Mouse (Mus musculus): Measurements from ENCODE around the gene Ccdc106. TPM values are rescaled to one million over a fixed set of nuclear protein-coding genes. Genes with fewer than 3 reads are reported as not detected.

Gene Ccdc106
- total RNA-seq, 1 experiment = 7.5 TPM

- TF ChIP-seq HCFC1 (IDR thresholded peaks at IDR 0.05; ENCODE audit: borderline replicate concordance, insufficient read depth, low read length) = no peak
- no peak for TF ChIP-seq MAFK (IDR thresholded peaks at IDR 0.05; ENCODE audit: insufficient read depth, low read depth, low read length)
- TF ChIP-seq ZC3H11A (IDR thresholded peaks at IDR 0.05; ENCODE audit: borderline replicate concordance, low read depth, low read length) = no peak
- TF ChIP-seq CHD2 (IDR thresholded peaks at IDR 0.05; ENCODE audit: low read depth, low read length) = no peak
- no peak for TF ChIP-seq ZNF384 (IDR thresholded peaks at IDR 0.05; ENCODE audit: low read depth, low read length)
- in situ Hi-C loops (cut with MboI; ENCODE audit: low sequenced_read_pairs in 2 of 2, unreplicated experiment in 2 of 2) = no loop called here
Observed at GRCm38 (mm10) chr7:5083325-5084105, 63.2 kb downstream of the Ccdc106 start.

GRCm38 (mm10) chr7:5085512-5085911 lies 65.2 kb downstream of the Ccdc106 start:
- no peak for DNase-seq (ENCODE audit: low read depth, low spot score)
- TF ChIP-seq ZC3H11A (IDR thresholded peaks at IDR 0.05; ENCODE audit: borderline replicate concordance, low read depth, low read length) (no peak), HCFC1 (IDR thresholded peaks at IDR 0.05; ENCODE audit: borderline replicate concordance, insufficient read depth, low read length) (no peak), MAFK (IDR thresholded peaks at IDR 0.05; ENCODE audit: insufficient read depth, low read depth, low read length) (no peak), ZNF384 (IDR thresholded peaks at IDR 0.05; ENCODE audit: low read depth, low read length) (no peak), CHD2 (IDR thresholded peaks at IDR 0.05; ENCODE audit: low read depth, low read length) (no peak)

More at GRCm38 (mm10) chr7:5083325-5084105, 63.2 kb downstream of the Ccdc106 start:
- H3K4me1 ChIP-seq (ENCODE audit: control insufficient read depth in 2 of 2, insufficient read depth in 2 of 2, low read length in 2 of 2, poor library complexity in 1 of 2) = peaks cover 2% of the 10 kb centered on the region in 2 experiments; a peak in 1 of 4 replicates
- H3K9me3 ChIP-seq (ENCODE audit: control insufficient read depth, insufficient read depth, low read depth, low read length) = no peaks in the 10 kb centered on the region
- H3K27ac ChIP-seq (ENCODE audit: insufficient read depth, low read depth, low read length, poor library complexity, severe bottlenecking) = no peak overlapping the region
- no peak overlapping the region for H3K4me3 ChIP-seq (ENCODE audit: insufficient read depth in 1 of 2, low read depth in 1 of 2, low read length in 2 of 2, poor library complexity in 1 of 2, severe bottlenecking in 1 of 2)
- H3K9ac ChIP-seq (ENCODE audit: insufficient read depth, low read depth, low read length, poor library complexity, severe bottlenecking) = no peak overlapping the region
- no peak for DNase-seq (ENCODE audit: low read depth, low spot score)
- H3K36me3 ChIP-seq (ENCODE audit: control insufficient read depth, insufficient read depth, low read length, poor library complexity, severe bottlenecking) = peaks cover 40% of the 10 kb centered on the region

GRCm38 (mm10) chr7:5086921-5087440 lies 66.6 kb downstream of the Ccdc106 start:
- Histone ChIP-seq H3K4me1 (ENCODE audit: control insufficient read depth in 2 of 2, insufficient read depth in 2 of 2, low read length in 2 of 2, poor library complexity in 1 of 2) (no peaks in the 10 kb centered on the region), H3K36me3 (ENCODE audit: control insufficient read depth, insufficient read depth, low read length, poor library complexity, severe bottlenecking) (peaks cover 48% of the 10 kb centered on the region), H3K9me3 (ENCODE audit: control insufficient read depth, insufficient read depth, low read depth, low read length) (no peaks in the 10 kb centered on the region), H3K9ac (ENCODE audit: insufficient read depth, low read depth, low read length, poor library complexity, severe bottlenecking) (no peak overlapping the region), H3K27ac (ENCODE audit: insufficient read depth, low read depth, low read length, poor library complexity, severe bottlenecking) (no peak overlapping the region), H3K4me3 (ENCODE audit: insufficient read depth in 1 of 2, low read depth in 1 of 2, low read length in 2 of 2, poor library complexity in 1 of 2, severe bottlenecking in 1 of 2) (no peak overlapping the region)
- TF ChIP-seq ZNF384 (IDR thresholded peaks at IDR 0.05; ENCODE audit: low read depth, low read length) (no peak), ZC3H11A (IDR thresholded peaks at IDR 0.05; ENCODE audit: borderline replicate concordance, low read depth, low read length) (no peak), MAFK (IDR thresholded peaks at IDR 0.05; ENCODE audit: insufficient read depth, low read depth, low read length) (no peak), CHD2 (IDR thresholded peaks at IDR 0.05; ENCODE audit: low read depth, low read length) (no peak), HCFC1 (IDR thresholded peaks at IDR 0.05; ENCODE audit: borderline replicate concordance, insufficient read depth, low read length) (no peak)
- no peak for DNase-seq (ENCODE audit: low read depth, low spot score)
- in situ Hi-C loops (cut with MboI; ENCODE audit: low sequenced_read_pairs in 2 of 2, unreplicated experiment in 2 of 2) = no loop called here

More at GRCm38 (mm10) chr7:5085512-5085911, 65.2 kb downstream of the Ccdc106 start:
- H3K4me1 ChIP-seq (ENCODE audit: control insufficient read depth in 2 of 2, insufficient read depth in 2 of 2, low read length in 2 of 2, poor library complexity in 1 of 2) = 0 out of 4 replicates have a peak, but pooled peaks cover 0 to 2% of the 10 kb centered on the region in 2 experiments
- H3K27ac ChIP-seq (ENCODE audit: insufficient read depth, low read depth, low read length, poor library complexity, severe bottlenecking) = no peak overlapping the region
- in situ Hi-C loops (cut with MboI; ENCODE audit: low sequenced_read_pairs in 2 of 2, unreplicated experiment in 2 of 2) = no loop called here
- H3K9me3 ChIP-seq (ENCODE audit: control insufficient read depth, insufficient read depth, low read depth, low read length) = no peaks in the 10 kb centered on the region
- no peak overlapping the region for H3K4me3 ChIP-seq (ENCODE audit: insufficient read depth in 1 of 2, low read depth in 1 of 2, low read length in 2 of 2, poor library complexity in 1 of 2, severe bottlenecking in 1 of 2)
- H3K36me3 ChIP-seq (ENCODE audit: control insufficient read depth, insufficient read depth, low read length, poor library complexity, severe bottlenecking) = peaks cover 44% of the 10 kb centered on the region
- no peak overlapping the region for H3K9ac ChIP-seq (ENCODE audit: insufficient read depth, low read depth, low read length, poor library complexity, severe bottlenecking)

GRCm38 (mm10) chr7:5087886-5088285 lies 67.5 kb downstream of the Ccdc106 start:
- TF ChIP-seq MAFK (IDR thresholded peaks at IDR 0.05; ENCODE audit: insufficient read depth, low read depth, low read length) = no peak
- TF ChIP-seq ZC3H11A (IDR thresholded peaks at IDR 0.05; ENCODE audit: borderline replicate concordance, low read depth, low read length) = no peak
- TF ChIP-seq HCFC1 (IDR thresholded peaks at IDR 0.05; ENCODE audit: borderline replicate concordance, insufficient read depth, low read length) = no peak
- no peak for TF ChIP-seq CHD2 (IDR thresholded peaks at IDR 0.05; ENCODE audit: low read depth, low read length)
- no peak for TF ChIP-seq ZNF384 (IDR thresholded peaks at IDR 0.05; ENCODE audit: low read depth, low read length)

More at GRCm38 (mm10) chr7:5087886-5088285, 67.5 kb downstream of the Ccdc106 start:
- in situ Hi-C loops (cut with MboI; ENCODE audit: low sequenced_read_pairs in 2 of 2, unreplicated experiment in 2 of 2) = no loop called here
- no peak overlapping the region for H3K4me3 ChIP-seq (ENCODE audit: insufficient read depth in 1 of 2, low read depth in 1 of 2, low read length in 2 of 2, poor library complexity in 1 of 2, severe bottlenecking in 1 of 2)
- no peak overlapping the region for H3K27ac ChIP-seq (ENCODE audit: insufficient read depth, low read depth, low read length, poor library complexity, severe bottlenecking)
- no peak overlapping the region for H3K9ac ChIP-seq (ENCODE audit: insufficient read depth, low read depth, low read length, poor library complexity, severe bottlenecking)
- no peaks in the 10 kb centered on the region for H3K9me3 ChIP-seq (ENCODE audit: control insufficient read depth, insufficient read depth, low read depth, low read length)
- no peak for DNase-seq (ENCODE audit: low read depth, low spot score)
- H3K4me1 ChIP-seq (ENCODE audit: control insufficient read depth in 2 of 2, insufficient read depth in 2 of 2, low read length in 2 of 2, poor library complexity in 1 of 2) = no peaks in the 10 kb centered on the region
- H3K36me3 ChIP-seq (ENCODE audit: control insufficient read depth, insufficient read depth, low read length, poor library complexity, severe bottlenecking) = peaks cover 56% of the 10 kb centered on the region

Data from ES-E14 (cell line).